Mouse (Mus musculus): ENCODE measurements around the gene Creg1. TPM values are rescaled to one million over a fixed set of nuclear protein-coding genes. Genes with fewer than 3 reads are reported as not detected.

Creg1 gene
- total RNA-seq, 2 experiments from 2014 or later = 88.6 to 92.2 TPM

GRCm38 (mm10) chr1:165786296-165786695 is 22.8 kb downstream of the Creg1 start:
- no peak for DNase-seq

DNA sequence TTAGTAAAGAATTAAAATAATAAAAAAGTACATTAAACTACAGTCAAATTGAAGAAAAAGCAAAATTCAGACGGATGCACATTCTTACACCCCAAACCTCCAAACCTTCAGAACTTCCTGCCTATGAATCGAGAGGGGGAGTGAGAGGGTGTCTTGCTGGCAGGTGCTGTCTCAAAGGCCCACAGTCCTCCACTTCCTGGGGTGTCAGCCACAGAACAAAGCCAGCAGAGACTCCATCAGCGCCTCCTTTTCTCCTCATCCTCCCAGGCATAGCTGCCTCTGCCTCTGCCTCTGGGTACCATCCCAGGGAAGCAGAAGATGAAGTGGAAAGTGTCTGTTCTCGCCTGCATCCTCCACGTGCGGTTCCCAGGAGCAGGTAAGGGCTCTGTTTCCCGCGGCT is 25.0 kb downstream of the Creg1 start, which contains the start of gene Cd247:
TSS of gene Cd247 (plus strand) at position 171 of the 400 bp plus-strand sequence.
- no peak for DNase-seq

DNA sequence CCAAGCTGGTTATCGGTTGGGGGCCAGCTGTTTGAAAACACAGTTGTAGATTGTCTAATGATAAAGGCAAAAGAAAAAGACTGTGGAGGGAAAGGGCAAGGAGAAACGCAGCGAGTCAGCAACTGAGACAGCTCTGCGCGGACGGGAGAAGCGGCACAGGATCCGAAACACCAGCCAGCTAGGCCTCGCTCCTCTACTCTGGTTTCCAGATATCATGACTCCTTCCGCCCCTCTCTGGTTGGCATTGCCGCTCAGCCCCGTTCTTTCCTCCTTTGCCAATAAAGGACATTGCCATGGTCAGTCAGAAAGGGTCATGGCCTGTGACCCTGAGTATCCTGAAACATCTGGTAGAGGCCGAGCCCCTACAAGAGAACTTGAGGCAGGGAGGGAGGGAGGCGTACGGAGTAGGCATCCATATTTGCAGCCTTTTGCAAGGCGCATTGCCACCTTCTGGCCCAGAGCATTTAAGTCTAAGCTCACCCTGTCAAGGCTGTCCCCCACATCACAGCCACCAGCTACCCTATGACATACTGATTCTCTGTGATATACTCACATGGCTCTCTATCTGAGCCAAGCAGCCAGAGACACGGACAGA is 25.6 kb downstream of the Creg1 start:
- DNase-seq = no peak

DNA sequence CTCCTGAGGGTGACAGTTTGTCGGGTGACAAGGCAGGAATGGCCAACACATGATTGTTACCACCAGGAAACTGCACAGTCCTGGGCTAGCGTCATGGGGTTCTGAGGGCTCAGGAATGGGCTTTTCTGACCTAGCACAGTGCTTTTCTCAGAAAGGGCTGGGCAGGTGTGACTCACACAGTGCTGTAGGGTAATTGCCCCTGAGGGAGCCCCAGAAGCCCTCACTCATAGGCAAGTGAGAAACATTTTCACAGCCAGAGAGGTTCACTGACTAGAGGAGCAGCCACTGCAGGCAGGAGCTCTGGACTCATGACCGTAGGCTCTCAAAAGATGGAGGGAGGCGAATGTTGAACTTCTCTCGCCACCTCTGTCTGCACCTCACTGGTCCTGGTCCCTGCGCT is 26.4 kb downstream of the Creg1 start:
- no peak for DNase-seq

GRCm38 (mm10) chr1:165790461-165791210 is 27.1 kb downstream of the Creg1 start:
- no peak for DNase-seq

- DNase-seq = no peak
These were observed 27.9 kb downstream of the Creg1 start for GRCm38 (mm10) chr1:165791411-165791810.

DNA sequence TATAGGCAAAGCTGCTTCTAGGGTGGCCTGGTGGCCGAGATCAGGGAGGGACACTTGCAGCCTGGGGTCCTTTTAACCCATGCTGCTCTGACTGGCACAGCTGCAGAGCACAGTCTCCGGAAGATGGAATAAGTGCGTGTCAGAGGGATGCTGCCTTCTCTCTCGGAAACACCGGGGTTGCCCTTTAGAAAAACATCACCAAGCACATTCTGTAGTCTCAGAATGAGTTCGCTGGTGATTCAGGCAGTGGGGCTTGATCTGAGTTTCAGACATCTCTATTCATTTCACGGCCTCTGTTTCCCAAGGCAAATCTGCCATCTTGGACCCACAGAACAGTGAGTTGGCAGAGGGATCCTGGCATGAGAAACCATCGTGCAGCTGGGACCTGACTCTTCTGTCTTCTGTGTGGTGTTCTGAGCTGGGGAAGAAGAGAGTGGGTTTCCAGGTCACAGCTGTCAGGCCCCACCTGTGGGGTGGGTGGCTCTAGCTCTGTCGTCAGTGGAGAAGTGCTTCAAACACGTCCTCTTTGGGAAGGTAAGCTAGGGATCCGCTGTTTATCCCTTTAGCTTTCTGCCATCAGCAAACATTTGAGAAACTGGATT is 38.3 kb downstream of the Creg1 start:
- DNase-seq = no peak

DNA sequence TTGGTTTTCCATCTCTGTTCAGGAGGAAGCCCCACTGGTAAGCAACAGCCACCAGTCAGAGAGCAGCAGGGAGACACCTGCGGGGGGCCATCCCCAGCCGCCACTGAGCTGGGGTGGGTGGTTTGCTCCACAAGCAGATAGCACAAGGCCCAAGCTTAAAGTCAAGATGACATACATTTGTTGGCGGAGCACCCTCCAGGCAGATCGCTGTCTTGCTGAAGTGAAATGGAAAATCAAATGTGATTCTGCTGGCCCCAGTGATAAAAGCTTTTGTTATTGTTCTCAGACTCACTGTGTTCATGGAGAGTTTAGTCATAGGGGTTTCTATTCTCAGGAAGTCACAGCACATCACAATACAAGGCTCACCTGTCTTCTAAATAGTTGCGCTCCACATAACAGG is 39.6 kb downstream of the Creg1 start:
- no peak for DNase-seq

DNA sequence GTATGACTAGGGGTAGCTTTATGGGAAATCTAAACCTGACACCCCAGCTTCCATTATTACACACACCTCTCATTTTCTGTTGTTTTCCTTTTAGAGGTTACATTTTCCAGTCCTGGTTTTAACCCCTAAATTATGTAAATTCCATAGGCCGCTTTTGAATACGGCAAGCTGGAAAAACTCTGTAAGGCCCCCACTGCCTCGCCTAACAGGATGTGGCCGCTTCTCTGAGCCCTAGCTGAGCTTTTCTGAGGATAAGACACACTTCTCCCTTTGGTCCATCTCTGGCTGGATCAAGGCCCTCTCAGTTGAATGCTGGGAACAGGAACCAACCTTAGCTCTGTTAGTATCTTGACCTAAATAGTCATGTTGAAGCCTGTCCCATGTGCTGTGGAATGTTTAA is 40.6 kb downstream of the Creg1 start:
- DNase-seq = no peak

GRCm38 (mm10) chr1:165810633-165811032 is 47.1 kb downstream of the Creg1 start:
- DNase-seq = no peak

- no peak for DNase-seq
These were observed 47.6 kb downstream of the Creg1 start for GRCm38 (mm10) chr1:165811170-165811569.

DNA sequence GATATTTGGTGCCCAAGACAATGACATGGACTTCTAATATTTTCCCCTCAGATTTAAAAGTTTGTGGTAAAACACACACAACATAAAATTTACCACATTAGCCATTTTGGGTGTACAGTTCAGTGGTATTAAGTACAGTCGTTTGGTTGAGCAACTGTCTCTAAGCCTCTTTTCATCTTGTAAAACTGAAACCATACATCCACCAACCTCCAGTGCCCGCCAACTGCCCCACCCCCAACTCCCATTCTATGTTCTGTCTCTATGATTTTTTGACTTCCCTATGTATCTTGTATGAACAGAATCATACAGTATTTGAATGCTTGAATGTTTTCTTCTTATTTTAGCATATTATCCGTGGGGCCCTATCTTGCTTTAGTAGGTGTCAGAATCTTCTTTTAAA is 49.2 kb downstream of the Creg1 start:
- DNase-seq = no peak

- no peak for DNase-seq
These were observed 50.6 kb downstream of the Creg1 start for GRCm38 (mm10) chr1:165814116-165814515.

- DNase-seq = peak; percentile 35 to 38
These were observed 51.2 kb downstream of the Creg1 start for GRCm38 (mm10) chr1:165814521-165815278.

- no peak for DNase-seq
These were observed 52.8 kb downstream of the Creg1 start for GRCm38 (mm10) chr1:165816391-165816790.

- no peak for DNase-seq
These were observed 53.7 kb downstream of the Creg1 start for GRCm38 (mm10) chr1:165817264-165817663.

- no peak for DNase-seq
These were observed 54.8 kb downstream of the Creg1 start for GRCm38 (mm10) chr1:165818145-165818860.

DNA sequence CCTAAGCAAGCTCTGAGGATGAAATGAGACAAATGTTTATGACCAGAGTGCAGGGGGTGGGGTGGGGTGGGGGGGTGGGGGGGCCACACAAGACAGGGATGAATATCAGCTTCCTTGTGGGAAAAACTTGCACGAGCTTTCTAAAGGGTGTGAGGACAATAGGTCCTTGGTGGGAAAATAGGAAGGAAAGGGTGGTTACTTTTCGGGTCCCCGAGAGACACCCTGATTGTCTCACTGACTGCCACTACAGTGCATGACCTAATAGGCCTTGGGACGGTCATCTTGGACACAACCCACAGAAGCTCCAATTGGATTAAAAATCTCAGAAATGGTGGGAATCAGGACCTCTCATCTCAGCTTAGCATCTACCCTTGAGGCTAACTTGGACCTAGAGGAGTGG is 55.6 kb downstream of the Creg1 start:
- DNase-seq = peak in 1 of 2 experiments; percentile 50

- no peak for DNase-seq
These were observed 58.5 kb downstream of the Creg1 start for GRCm38 (mm10) chr1:165822031-165822430.
